Mouse (Mus musculus): ENCODE data around the gene Hist1h1d.

DNA sequence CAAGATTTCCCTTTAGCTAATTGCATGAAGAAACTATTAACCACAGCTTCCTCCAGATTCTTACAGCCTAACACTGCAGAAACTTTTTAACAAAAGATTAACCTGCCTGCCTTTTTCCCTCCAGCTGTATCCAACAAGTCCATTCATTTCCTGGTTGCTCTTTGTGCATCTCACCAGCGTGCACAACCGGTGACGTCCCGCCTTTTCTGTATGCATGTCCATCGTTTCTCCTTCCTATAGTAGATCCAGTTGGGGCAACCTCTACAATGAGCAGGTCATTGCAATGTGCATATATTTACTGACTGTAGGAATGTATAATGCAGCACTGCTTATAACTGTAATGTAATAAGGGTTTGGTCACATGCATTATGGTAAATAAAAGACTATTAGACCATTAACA, 29.1 kb upstream of the Hist1h1d start:
- TF ChIP-seq CTCF (IDR thresholded peaks at IDR 0.05; ENCODE audit: borderline replicate concordance, control insufficient read depth, extremely low read depth, insufficient read depth, low read length, poor library complexity) (no peak), POLR2A (IDR thresholded peaks at IDR 0.05; ENCODE audit: control insufficient read depth, extremely low read depth, insufficient read depth, low read length, poor library complexity) (no peak)

All from thymus, adult 2 months (tissue).